Mouse (Mus musculus) liver, embryonic 12.5 days (tissue): ENCODE results near the gene Gm17581. TPM values are rescaled to one million over a fixed set of nuclear protein-coding genes. Genes with fewer than 3 reads are reported as not detected.
"Not testable (repeated sequence)": the region's sequence is repeated elsewhere in the genome, so short reads cannot be mapped to it uniquely, and the experiment has no call there.

Experiments
- ATAC-seq: fragments of 200-750 bp; cut with Nextera tagmentation; 2 replicates; pipeline ENCODE4 v1.8.0; 2017; ENCODE audit warnings: moderate number of reproducible peaks, mild to moderate bottlenecking, moderate library complexity
- H3K27ac ChIP-seq: fragments of 300-500 bp; sonication (generic); 2 replicates; pipeline ENCODE4 v1.5.1; 2016; ENCODE audit warnings: mild to moderate bottlenecking
- H3K27me3 ChIP-seq: fragments of 300-500 bp; sonication (generic); replicated peaks from 2 replicates; pipeline ENCODE4 v1.6.1; 2016; ENCODE audit warnings: mild to moderate bottlenecking, moderate library complexity
- H3K36me3 ChIP-seq: fragments of 300-500 bp; sonication (generic); 2 replicates; pipeline ENCODE4 v1.6.1; 2016; ENCODE audit warnings: mild to moderate bottlenecking, moderate library complexity
- H3K4me1 ChIP-seq: fragments of 300-500 bp; sonication (generic); 2 replicates; pipeline ENCODE4 v1.6.1; 2016
- H3K4me2 ChIP-seq: fragments of 300-500 bp; sonication (generic); 2 replicates; pipeline ENCODE4 v1.6.1; 2016; ENCODE audit warnings: mild to moderate bottlenecking, moderate library complexity
- H3K4me3 ChIP-seq: fragments of 300-500 bp; sonication (generic); 2 replicates; pipeline ENCODE4 v1.5.1; 2016; ENCODE audit warnings: mild to moderate bottlenecking, moderate library complexity
- H3K9ac ChIP-seq: fragments of 300-500 bp; sonication (generic); 2 replicates; pipeline ENCODE4 v1.6.1; 2016; ENCODE audit warnings: mild to moderate bottlenecking, moderate library complexity
- H3K9me3 ChIP-seq: fragments of 300-500 bp; sonication (generic); replicated peaks from 2 replicates; pipeline ENCODE4 v1.6.1; 2016; ENCODE audit warnings: mild to moderate bottlenecking, moderate library complexity
- WGBS: fragments of 180-500 bp; shearing (Covaris S2); methylation state at CpG from one replicate; pipeline ENCODE4 v1.1.7; 2016; ENCODE audit not compliant: insufficient replicate concordance; 5-methylcytosine and 5-hydroxymethylcytosine counted together
- polyA plus RNA-seq: library from polyadenylated mRNA; unstranded; fragments of >200 nt; fragmentation: Nextera tagmentation; extraction: Ambion mirVana; gene quantifications from 2 replicates; pipeline ENCODE4 v1.2.1, GENCODE M21; 2016

Gm17581 gene
- not detected in 2 replicates for polyA plus RNA-seq

DNA sequence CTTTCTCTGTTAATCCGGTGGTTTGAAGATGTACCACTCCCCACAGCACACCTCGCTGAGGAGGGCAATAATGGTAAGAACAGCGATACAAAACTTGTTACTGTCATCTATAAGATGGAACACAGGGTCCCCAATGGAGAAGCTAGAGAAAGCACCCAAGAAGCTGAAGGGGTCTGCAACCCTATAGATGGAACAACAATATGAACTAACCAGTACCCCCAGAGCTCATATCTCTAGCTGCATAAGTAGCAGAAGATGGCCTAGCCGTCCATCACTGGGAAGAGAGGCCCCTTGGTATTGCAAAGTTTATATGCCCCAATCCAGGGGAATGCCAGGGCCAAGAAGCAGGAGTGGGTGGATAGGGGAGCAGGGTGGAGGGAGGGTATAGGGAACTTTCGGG is at the start of gene Gm17581:
Gm17581 (minus strand) TSS at position 101 of the 400 bp plus-strand sequence.
- not testable (repeated sequence) for H3K36me3 ChIP-seq, H3K27me3 ChIP-seq, H3K27ac ChIP-seq, H3K9me3 ChIP-seq, ATAC-seq, H3K9ac ChIP-seq, H3K4me3 ChIP-seq, H3K4me1 ChIP-seq, H3K4me2 ChIP-seq
- whole genome bisulfite sequencing = 61% methylated on average over 5 of the region's 5 CpGs

DNA sequence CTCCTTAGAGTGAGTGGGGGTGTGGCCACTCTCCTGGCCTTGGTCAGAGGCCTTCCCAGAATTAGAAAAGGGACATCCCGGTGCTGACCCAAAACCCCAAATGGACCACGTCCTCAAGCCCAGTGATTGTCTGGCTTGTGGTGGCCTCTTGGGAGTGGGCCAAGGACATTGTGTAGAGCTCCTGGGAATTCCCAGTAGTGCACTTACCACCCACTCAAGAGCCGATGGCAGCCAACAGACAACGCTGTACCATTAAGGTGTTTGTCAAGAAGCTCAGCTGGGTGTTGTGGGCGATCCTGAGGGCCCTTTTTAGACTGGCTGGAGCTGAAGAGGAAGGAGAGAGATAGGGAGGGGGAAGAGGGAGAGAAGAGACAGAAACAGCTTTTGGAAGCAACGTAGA is 48.9 kb upstream of the Gm17581 start:
- Histone ChIP-seq H3K9ac (no peak overlapping the region), H3K4me2 (no peak overlapping the region), H3K36me3 (no peaks in the 10 kb centered on the region), H3K27me3 (peaks cover 45% of the 10 kb centered on the region), H3K9me3 (no peaks in the 10 kb centered on the region), H3K4me1 (no peaks in the 10 kb centered on the region), H3K27ac (no peak overlapping the region), H3K4me3 (no peak overlapping the region)
- no peak for ATAC-seq
- 65% methylated on average over 6 of the region's 6 CpGs for WGBS

DNA sequence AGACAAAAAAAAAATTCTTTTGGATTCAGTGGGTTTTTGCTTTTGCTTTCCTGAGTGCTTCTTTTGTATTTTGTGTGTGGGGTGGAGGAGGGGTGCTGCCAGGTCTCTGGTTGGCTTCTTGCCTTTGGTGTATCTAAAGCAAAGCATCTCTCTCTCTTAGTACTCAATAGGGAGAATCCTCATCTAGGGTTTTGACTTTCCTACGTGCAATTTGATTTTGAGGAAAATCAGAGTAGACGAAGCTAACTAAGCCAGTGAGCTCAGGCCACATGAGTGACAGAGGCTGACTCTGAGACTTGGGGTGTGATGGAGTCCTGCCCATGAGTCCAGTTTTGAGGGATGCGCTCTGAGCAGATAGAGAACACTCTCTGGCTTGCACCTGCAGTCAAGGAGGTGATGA is 43.8 kb upstream of the Gm17581 start:
- Histone ChIP-seq H3K4me1 (peaks cover 9% of the 10 kb centered on the region; the same call in 1 of the 2 replicates), H3K9me3 (no peaks in the 10 kb centered on the region), H3K4me3 (no peak overlapping the region), H3K4me2 (no peak overlapping the region), H3K9ac (no peak overlapping the region), H3K36me3 (no peaks in the 10 kb centered on the region), H3K27ac (no peak overlapping the region), H3K27me3 (peaks cover 57% of the 10 kb centered on the region)
- 65% methylated on average over 3 of the region's 3 CpGs for WGBS
- no peak for ATAC-seq

DNA sequence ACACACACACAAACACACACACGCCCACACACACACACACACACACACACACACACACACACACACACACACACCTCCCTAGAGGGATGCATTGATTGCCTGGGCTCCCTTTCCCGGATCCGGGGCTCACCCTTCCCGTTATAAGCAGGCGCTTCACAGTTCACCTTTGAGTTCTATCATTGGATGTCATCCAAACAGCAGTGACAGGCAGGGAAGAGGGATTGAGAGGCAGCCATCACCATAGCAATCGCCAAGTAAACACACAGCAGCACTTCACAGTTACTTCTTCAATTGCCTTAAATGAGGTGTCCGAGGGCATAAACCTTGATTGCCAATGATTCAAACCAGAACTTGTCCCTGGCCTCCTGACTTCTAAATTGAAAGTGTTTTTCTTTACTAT is 43.4 kb upstream of the Gm17581 start:
- Histone ChIP-seq H3K27ac (no peak overlapping the region), H3K9ac (no peak overlapping the region), H3K36me3 (no peaks in the 10 kb centered on the region), H3K27me3 (peaks cover 62% of the 10 kb centered on the region), H3K4me1 (peaks cover 9% of the 10 kb centered on the region; the same call in 1 of the 2 replicates), H3K9me3 (no peaks in the 10 kb centered on the region), H3K4me2 (no peak overlapping the region), H3K4me3 (no peak overlapping the region)
- WGBS = 44% methylated on average over 6 of the region's 7 CpGs
- ATAC-seq = no peak

DNA sequence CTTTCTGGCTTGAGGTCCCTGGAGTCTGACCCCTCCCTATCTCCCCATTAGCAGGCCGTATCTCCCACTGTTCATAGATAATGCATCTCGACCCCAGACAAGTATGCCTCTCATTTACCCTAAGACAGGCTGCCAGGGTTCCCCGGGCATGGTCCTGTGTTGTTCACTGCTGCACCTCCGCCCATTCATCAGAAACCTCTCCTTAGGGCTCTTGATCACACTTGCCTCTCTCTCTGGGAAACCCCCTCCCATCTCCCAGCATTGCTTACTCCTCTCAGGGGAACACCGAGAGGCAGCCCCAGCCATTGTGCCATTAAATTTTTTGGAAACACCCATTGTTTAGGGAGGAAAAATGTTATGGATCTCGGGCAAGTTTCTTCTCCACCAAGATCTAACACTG is 42.3 kb upstream of the Gm17581 start:
- peaks cover 72% of the 10 kb centered on the region for H3K27me3 ChIP-seq
- 50% methylated on average over 6 of the region's 6 CpGs for WGBS
- ATAC-seq = no peak

DNA sequence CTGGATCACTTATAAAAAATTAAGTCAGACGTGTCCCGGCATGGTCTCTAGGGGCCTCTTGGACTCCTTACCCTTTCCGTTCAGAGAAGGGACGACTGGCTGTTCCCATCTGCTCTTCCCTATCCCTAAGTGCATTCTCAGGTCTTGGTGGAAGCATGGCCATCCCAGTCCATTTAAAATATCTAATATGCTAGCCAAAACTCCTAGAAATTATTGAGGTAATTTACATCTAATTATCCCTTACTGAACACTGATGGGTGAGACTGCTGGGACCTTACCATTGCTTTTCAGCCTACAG is 42.0 kb upstream of the Gm17581 start:
- H3K9ac ChIP-seq = no peak overlapping the region
- peaks cover 73% of the 10 kb centered on the region for H3K27me3 ChIP-seq
- no peak for ATAC-seq
- WGBS = 69% methylated on average over 4 of the region's 4 CpGs
- no peaks in the 10 kb centered on the region for H3K36me3 ChIP-seq
- no peak overlapping the region for H3K4me2 ChIP-seq
- H3K4me1 ChIP-seq = peaks cover 9% of the 10 kb centered on the region; the same call in 1 of the 2 replicates
- no peak overlapping the region for H3K4me3 ChIP-seq
- H3K27ac ChIP-seq = no peak overlapping the region
- no peaks in the 10 kb centered on the region for H3K9me3 ChIP-seq

More for the DNA sequence above, 42.3 kb upstream of the Gm17581 start:
- Histone ChIP-seq H3K36me3 (no peaks in the 10 kb centered on the region), H3K27ac (no peak overlapping the region), H3K4me2 (no peak overlapping the region), H3K4me1 (peaks cover 9% of the 10 kb centered on the region; the same call in 1 of the 2 replicates), H3K9ac (no peak overlapping the region), H3K9me3 (no peaks in the 10 kb centered on the region), H3K4me3 (no peak overlapping the region)

DNA sequence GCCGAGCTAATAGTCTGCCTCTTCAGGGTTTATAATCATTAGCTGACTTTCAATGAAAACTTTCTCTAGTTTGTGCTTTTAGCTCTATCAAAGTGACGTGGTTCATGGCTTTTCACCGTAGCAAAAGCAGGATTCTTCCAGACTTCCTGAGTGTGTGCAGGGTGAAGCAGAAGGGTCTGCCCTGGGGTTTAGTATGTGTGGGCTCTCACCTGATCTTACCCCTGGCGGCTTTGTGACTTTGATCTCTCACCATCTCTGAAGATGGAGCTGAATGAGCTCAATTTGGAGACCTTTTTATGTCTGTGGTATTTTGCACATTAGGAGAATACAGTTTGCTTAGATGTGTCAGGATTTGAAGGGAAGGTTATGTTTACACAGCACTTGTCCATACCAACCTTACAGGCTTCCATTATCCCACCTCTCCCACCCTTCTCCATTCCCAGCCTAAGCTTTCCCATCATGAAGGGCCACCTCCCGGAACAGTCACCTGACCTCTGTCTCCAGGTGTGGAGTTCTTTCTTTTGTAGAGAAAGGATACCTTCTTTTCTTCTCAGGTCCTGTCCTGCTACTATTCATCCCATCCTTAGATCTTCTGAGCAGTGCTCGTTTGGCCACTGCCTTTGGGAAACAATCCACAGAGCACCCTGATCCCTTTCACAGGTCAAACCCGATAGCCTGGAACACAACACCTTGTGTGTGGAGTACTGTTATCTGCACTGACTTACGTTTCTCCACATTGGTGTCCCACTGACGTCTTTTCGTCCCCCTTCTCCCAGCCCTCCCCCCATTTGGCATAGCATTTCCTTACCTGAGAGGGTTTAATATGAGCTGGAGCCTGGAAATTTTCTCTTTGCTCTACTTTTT is 41.4 kb upstream of the Gm17581 start:
- Histone ChIP-seq H3K4me2 (no peak overlapping the region), H3K4me3 (no peak overlapping the region), H3K9ac (no peak overlapping the region), H3K4me1 (peaks cover 9% of the 10 kb centered on the region; the same call in 1 of the 2 replicates), H3K27ac (no peak overlapping the region), H3K36me3 (no peaks in the 10 kb centered on the region), H3K27me3 (peaks cover 77% of the 10 kb centered on the region), H3K9me3 (no peaks in the 10 kb centered on the region)
- WGBS = 57% methylated on average over 10 of the region's 10 CpGs
- ATAC-seq = no peak

DNA sequence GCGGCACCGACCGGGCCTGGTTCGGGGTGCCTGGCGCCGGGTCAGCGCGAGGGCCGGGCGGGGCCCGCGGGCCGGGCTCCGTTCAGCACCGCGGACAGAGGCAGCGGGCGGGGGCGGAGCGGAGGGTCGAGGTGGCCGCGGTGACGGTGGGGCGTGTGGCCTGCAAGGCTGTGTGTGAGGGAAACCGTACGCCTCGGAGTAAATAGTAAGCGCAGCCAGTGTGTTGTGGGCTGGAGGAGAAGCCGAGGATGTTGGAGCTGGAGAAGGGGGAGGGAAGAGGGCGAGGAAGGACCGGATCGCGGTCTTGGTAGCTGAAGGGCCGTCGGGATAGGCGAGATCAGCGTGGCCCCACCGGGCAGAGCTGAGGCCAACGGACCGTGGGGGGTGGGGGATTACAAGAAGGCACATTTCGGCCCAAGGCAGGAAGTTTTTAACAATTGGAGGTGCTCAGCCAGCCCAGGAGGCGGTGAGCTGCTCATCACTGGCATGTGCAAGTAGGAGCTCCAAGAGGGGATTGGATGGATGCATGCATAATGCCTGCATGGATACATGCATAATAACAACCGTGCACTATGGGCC is 40.1 kb upstream of the Gm17581 start:
- peak overlapping the region; percentile 64 for H3K4me2 ChIP-seq
- ATAC-seq = peak; percentile 32; the same call in 1 of the 2 replicates

DNA sequence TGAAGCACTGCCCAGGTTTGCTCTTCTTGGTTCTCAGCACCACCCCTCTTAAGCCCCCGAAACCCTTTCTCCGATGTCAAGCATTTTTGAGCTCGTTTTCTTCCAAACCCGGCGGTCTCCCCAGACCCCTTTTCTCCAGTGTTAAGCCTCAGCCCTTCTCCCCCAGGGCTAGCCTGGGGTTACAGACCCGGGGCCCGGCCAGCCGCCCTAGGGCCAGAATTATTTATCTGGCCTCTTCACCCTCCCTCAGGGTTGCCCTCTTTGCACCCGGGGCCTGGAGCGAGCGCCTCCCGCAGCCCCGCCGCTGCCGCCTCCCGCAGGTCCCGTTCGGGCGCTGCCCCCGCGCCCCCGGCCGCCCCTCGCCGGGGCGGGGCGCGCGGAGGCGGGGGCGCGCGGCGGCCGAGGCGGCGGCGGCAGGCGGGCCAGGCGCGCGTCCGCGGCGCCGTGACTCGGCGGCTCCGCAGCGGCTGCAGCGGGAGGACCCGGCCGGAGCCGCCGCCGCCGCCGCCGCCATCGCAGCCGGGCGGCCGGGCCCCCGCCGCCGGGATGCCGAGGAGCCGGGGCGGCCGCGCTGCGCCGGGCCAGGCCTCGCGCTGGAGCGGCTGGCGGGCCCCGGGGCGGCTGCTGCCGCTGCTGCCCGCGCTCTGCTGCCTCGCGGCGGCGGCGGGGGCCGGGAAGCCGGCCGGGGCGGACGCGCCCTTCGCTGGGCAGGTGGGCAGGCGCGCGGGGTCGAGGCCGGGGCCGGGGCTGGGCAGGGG is 39.4 kb upstream of the Gm17581 start, which contains the start of gene Mmp24:
Mmp24 (plus strand) TSS at position 416 of the 758 bp plus-strand sequence.
- Histone ChIP-seq H3K27ac (no peak within 1 kb of the TSS), H3K4me1 (peaks cover 9% of the 10 kb centered on the region; the same call in 1 of the 2 replicates), H3K4me3 (peak within 1 kb of the TSS; percentile 56), H3K9me3 (no peaks in the 10 kb centered on the region), H3K27me3 (peaks cover 86% of the 10 kb centered on the region), H3K9ac (no peak within 1 kb of the TSS), H3K4me2 (peak within 1 kb of the TSS; percentile 64), H3K36me3 (no peaks in the 10 kb centered on the region)
- WGBS = 2% methylated on average over 90 of the region's 100 CpGs
- no peak for ATAC-seq

More for the DNA sequence above, 40.1 kb upstream of the Gm17581 start:
- H3K9me3 ChIP-seq = no peaks in the 10 kb centered on the region
- H3K27me3 ChIP-seq = peaks cover 84% of the 10 kb centered on the region
- no peak overlapping the region for H3K27ac ChIP-seq
- H3K4me1 ChIP-seq = peaks cover 9% of the 10 kb centered on the region; the same call in 1 of the 2 replicates
- WGBS = 1% methylated on average over 44 of the region's 44 CpGs
- H3K9ac ChIP-seq = no peak overlapping the region
- peak overlapping the region; percentile 56 for H3K4me3 ChIP-seq
- no peaks in the 10 kb centered on the region for H3K36me3 ChIP-seq

DNA sequence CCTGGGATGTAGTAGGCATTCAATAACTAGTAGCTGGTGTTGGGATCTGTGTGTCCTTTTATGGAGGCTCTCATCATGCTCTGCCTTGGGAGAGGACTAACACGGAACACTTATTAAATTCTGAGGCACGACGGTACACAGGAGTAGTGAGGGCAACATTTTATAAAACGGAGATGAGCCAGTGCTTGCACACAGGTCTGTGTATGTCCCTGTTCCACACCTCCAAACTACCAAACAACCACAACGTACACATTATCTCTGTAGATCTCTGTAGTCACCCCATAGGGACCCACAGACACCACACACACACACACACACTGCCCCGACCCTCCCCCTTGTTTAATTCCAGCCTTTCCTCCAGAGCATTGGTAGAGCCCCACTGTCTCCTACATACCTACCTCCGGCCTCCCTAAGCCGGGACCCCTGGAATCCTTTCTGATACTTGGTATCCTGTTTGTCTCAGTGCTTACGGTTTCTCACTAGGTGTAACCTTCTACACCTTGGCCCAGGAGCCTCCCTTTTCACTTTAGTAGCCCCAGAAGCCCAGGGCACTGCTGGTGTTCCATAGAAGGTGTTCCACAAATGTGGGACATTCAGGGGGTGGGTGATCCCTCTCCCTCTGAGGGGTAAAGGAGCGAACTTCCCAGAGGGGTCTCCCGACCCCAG is 38.7 kb upstream of the Gm17581 start:
- H3K4me2 ChIP-seq = peak overlapping the region; percentile 58

DNA sequence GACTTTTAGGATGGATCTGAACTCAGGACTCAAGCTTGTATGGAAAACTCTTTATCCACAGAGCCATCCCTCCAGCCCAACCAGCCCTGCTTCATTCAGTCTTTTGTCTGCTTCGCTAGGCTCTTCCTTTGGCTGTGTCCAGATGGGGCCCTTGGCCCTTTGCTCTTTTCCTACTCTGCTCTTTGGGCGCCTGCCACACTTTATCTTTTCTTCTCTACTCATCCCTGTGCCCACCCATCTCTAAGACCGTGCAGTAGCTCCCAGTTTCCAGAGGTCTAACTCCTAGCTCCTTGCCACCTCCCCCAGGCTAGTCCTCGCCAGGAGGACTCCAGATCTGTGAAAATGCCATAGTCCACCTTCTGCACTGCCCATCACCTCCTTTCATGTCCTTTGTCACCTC is 38.0 kb upstream of the Gm17581 start:
- no peak for ATAC-seq

More for the DNA sequence above, 38.7 kb upstream of the Gm17581 start:
- Histone ChIP-seq H3K4me1 (peaks cover 9% of the 10 kb centered on the region; the same call in 1 of the 2 replicates), H3K9ac (no peak overlapping the region), H3K27me3 (peaks cover 86% of the 10 kb centered on the region), H3K4me3 (peak overlapping the region; percentile 56; the same call in 1 of the 2 replicates), H3K36me3 (no peaks in the 10 kb centered on the region), H3K27ac (no peak overlapping the region), H3K9me3 (no peaks in the 10 kb centered on the region)
- WGBS = 46% methylated on average over 11 of the region's 11 CpGs
- ATAC-seq = no peak

More for the DNA sequence above, 38.0 kb upstream of the Gm17581 start:
- no peak overlapping the region for H3K27ac ChIP-seq
- H3K9me3 ChIP-seq = no peaks in the 10 kb centered on the region
- H3K4me1 ChIP-seq = peaks cover 9% of the 10 kb centered on the region; the same call in 1 of the 2 replicates
- no peak overlapping the region for H3K9ac ChIP-seq
- H3K4me3 ChIP-seq = no peak overlapping the region
- no peak overlapping the region for H3K4me2 ChIP-seq
- H3K27me3 ChIP-seq = peaks cover 88% of the 10 kb centered on the region
- H3K36me3 ChIP-seq = no peaks in the 10 kb centered on the region
- WGBS = 48% methylated on average over 4 of the region's 4 CpGs
